Mouse (Mus musculus) heart, postnatal 0 days (tissue): ENCODE data around the gene Efna4. TPM values are rescaled to one million over a fixed set of nuclear protein-coding genes. Genes with fewer than 3 reads are reported as not detected.
A peak's percentile ranks its signal among the peaks of the same experiment; 100 is the strongest.

Experiments used
- ATAC-seq: fragments of 200-750 bp; cut with Nextera tagmentation; 2 replicates; pipeline ENCODE4 v1.8.0; 2017; ENCODE audit warnings: low read depth, moderate number of reproducible peaks, moderate library complexity; ENCODE audit not compliant: insufficient read depth
- DNase-seq: peaks from one replicate; pipeline ENCODE4 v3.0.0-alpha.2; 2016; ENCODE audit warnings: low spot score
- H3K27ac ChIP-seq: fragments of 300-500 bp; sonication (generic); 2 replicates; pipeline ENCODE4 v1.5.1; 2014; ENCODE audit warnings: low read depth, mild to moderate bottlenecking
- H3K27me3 ChIP-seq: fragments of 300-500 bp; sonication (generic); 2 replicates; pipeline ENCODE4 v1.6.1; 2014; ENCODE audit warnings: low read length, mixed read lengths; ENCODE audit not compliant: control insufficient read depth, insufficient read depth
- H3K36me3 ChIP-seq: fragments of 300-500 bp; sonication (generic); replicated peaks from 2 replicates; pipeline ENCODE4 v1.6.1; 2014; ENCODE audit warnings: low read length, mixed read lengths; ENCODE audit not compliant: control insufficient read depth, insufficient read depth
- H3K4me1 ChIP-seq: fragments of 300-500 bp; sonication (generic); 2 replicates; pipeline ENCODE4 v1.6.1; 2014; ENCODE audit warnings: antibody characterized with exemption; ENCODE audit not compliant: control insufficient read depth, insufficient read depth
- H3K4me2 ChIP-seq: fragments of 300-500 bp; sonication (generic); 2 replicates; pipeline ENCODE4 v1.6.1; 2014; ENCODE audit warnings: low read depth, mild to moderate bottlenecking, low read length, moderate library complexity
- H3K4me3 ChIP-seq: fragments of 300-500 bp; sonication (generic); 2 replicates; pipeline ENCODE4 v1.5.1; 2014; ENCODE audit warnings: low read depth, low read length
- H3K9ac ChIP-seq: fragments of 300-500 bp; sonication (generic); replicated peaks from 2 replicates; pipeline ENCODE4 v1.6.1; 2014; ENCODE audit warnings: low read depth, low read length, mixed read lengths
- H3K9me3 ChIP-seq: fragments of 300-500 bp; sonication (generic); replicated peaks from 2 replicates; pipeline ENCODE4 v1.6.1; 2016; ENCODE audit warnings: low read length; ENCODE audit not compliant: control insufficient read depth
- CTCF ChIP-seq: IDR thresholded peaks from 2 replicates; pipeline ENCODE4 v1.5.1; 2016; ENCODE audit warnings: antibody characterized with exemption, control low read depth, low read depth
- EP300 ChIP-seq: IDR thresholded peaks from 2 replicates; pipeline ENCODE4 v1.6.1; 2016; ENCODE audit warnings: antibody characterized with exemption, low read depth
- WGBS: fragments of 180-500 bp; shearing (Covaris S2); extraction: QIAGEN DNeasy Blood & Tissue Kit; methylation state at CpG from one replicate; pipeline ENCODE4 v1.1.7; 2014; 5-methylcytosine and 5-hydroxymethylcytosine counted together
- polyA plus RNA-seq: library from polyadenylated mRNA; unstranded; fragments of >200 nt; fragmentation: Nextera tagmentation; extraction: Ambion mirVana; gene quantifications from 2 replicates; pipeline ENCODE4 v1.2.1, GENCODE M21; 2015
- total RNA-seq: library from RNA; depleted of rRNA; stranded (reverse); fragments of >200 nt; gene quantifications from 2 replicates; pipeline ENCODE4 v1.2.3, GENCODE M21; 2014; ENCODE audit warnings: low replicate concordance

The Efna4 gene
- total and polyA plus RNA-seq, 2 experiments from 2014 or later, result 2.6 to 2.7 TPM

- TF ChIP-seq EP300 (no peak), CTCF (no peak)
- Histone ChIP-seq H3K36me3 (no peaks in the 10 kb centered on the region), H3K27ac (no peak overlapping the region), H3K4me2 (no peak overlapping the region), H3K4me1 (peaks cover 23% of the 10 kb centered on the region; the same call in 1 of the 2 replicates), H3K27me3 (peaks cover 33% of the 10 kb centered on the region), H3K9ac (no peak overlapping the region), H3K9me3 (no peaks in the 10 kb centered on the region), H3K4me3 (no peak overlapping the region)
- WGBS, result 53% methylated on average over 4 of the region's 5 CpGs
- ATAC-seq, result no peak
- no peak for DNase-seq
Observed at GRCm38 (mm10) chr3:89314340-89314739, 23.5 kb downstream of the Efna4 start.

- WGBS, result 2% methylated on average over 9 of the region's 9 CpGs
- Histone ChIP-seq H3K4me1 (no peaks in the 10 kb centered on the region), H3K27me3 (no peaks in the 10 kb centered on the region), H3K9ac (no peak overlapping the region), H3K4me3 (no peak overlapping the region), H3K27ac (no peak overlapping the region), H3K9me3 (no peaks in the 10 kb centered on the region), H3K36me3 (no peaks in the 10 kb centered on the region), H3K4me2 (no peak overlapping the region)
- ATAC-seq, result peak; percentile 77
- TF ChIP-seq CTCF (peak; percentile 93), EP300 (no peak)
- DNase-seq, result peak; percentile 68
Observed at GRCm38 (mm10) chr3:89308089-89308488, 29.7 kb downstream of the Efna4 start.

- Histone ChIP-seq H3K9ac (no peak overlapping the region), H3K27ac (no peak overlapping the region), H3K27me3 (no peaks in the 10 kb centered on the region), H3K4me3 (no peak overlapping the region), H3K4me1 (no peaks in the 10 kb centered on the region), H3K36me3 (no peaks in the 10 kb centered on the region), H3K9me3 (no peaks in the 10 kb centered on the region), H3K4me2 (no peak overlapping the region)
- WGBS, result 79% methylated on average over 8 of the region's 8 CpGs
- DNase-seq (no peak), ATAC-seq (no peak)
- no peak for TF ChIP-seq EP300
- no peak for TF ChIP-seq CTCF
Observed at GRCm38 (mm10) chr3:89305551-89306325, 32.1 kb downstream of the Efna4 start.

GRCm38 (mm10) chr3:89305105-89305504, 32.7 kb downstream of the Efna4 start:
- 68% methylated on average over 4 of the region's 4 CpGs for WGBS
- no peak overlapping the region for H3K4me3 ChIP-seq
- DNase-seq (no peak), ATAC-seq (no peak)
- no peaks in the 10 kb centered on the region for H3K27me3 ChIP-seq
- no peak overlapping the region for H3K27ac ChIP-seq
- no peaks in the 10 kb centered on the region for H3K9me3 ChIP-seq
- H3K4me2 ChIP-seq, result no peak overlapping the region
- H3K4me1 ChIP-seq, result no peaks in the 10 kb centered on the region
- H3K36me3 ChIP-seq, result no peaks in the 10 kb centered on the region
- no peak overlapping the region for H3K9ac ChIP-seq
- TF ChIP-seq CTCF, result no peak

- TF ChIP-seq CTCF (no peak), EP300 (no peak)
- H3K9ac ChIP-seq, result no peak overlapping the region
- H3K4me3 ChIP-seq, result no peak overlapping the region
- no peak for DNase-seq
- no peak overlapping the region for H3K27ac ChIP-seq
- no peak overlapping the region for H3K4me2 ChIP-seq
- no peaks in the 10 kb centered on the region for H3K27me3 ChIP-seq
- no peak for ATAC-seq
- no peaks in the 10 kb centered on the region for H3K36me3 ChIP-seq
- 57% methylated on average over 6 of the region's 6 CpGs for WGBS
- H3K4me1 ChIP-seq, result peaks cover 6% of the 10 kb centered on the region; the same call in 1 of the 2 replicates
- H3K9me3 ChIP-seq, result no peaks in the 10 kb centered on the region
Observed at GRCm38 (mm10) chr3:89304440-89304839, 33.4 kb downstream of the Efna4 start.

GRCm38 (mm10) chr3:89300514-89300913, 37.3 kb downstream of the Efna4 start:
- Histone ChIP-seq H3K9ac (no peak overlapping the region), H3K9me3 (no peaks in the 10 kb centered on the region), H3K4me1 (peaks cover 6% of the 10 kb centered on the region; the same call in 1 of the 2 replicates), H3K4me3 (no peak overlapping the region), H3K4me2 (no peak overlapping the region), H3K36me3 (no peaks in the 10 kb centered on the region), H3K27me3 (no peaks in the 10 kb centered on the region), H3K27ac (no peak overlapping the region)
- 63% methylated on average over 2 of the region's 2 CpGs for WGBS
- ATAC-seq (no peak), DNase-seq (no peak)
- peak; percentile 18; the same call in 1 of the 2 replicates for TF ChIP-seq CTCF
- no peak for TF ChIP-seq EP300
